ENCODE assay signal across 8 mouse cellular contexts in the genomic region with DNA sequence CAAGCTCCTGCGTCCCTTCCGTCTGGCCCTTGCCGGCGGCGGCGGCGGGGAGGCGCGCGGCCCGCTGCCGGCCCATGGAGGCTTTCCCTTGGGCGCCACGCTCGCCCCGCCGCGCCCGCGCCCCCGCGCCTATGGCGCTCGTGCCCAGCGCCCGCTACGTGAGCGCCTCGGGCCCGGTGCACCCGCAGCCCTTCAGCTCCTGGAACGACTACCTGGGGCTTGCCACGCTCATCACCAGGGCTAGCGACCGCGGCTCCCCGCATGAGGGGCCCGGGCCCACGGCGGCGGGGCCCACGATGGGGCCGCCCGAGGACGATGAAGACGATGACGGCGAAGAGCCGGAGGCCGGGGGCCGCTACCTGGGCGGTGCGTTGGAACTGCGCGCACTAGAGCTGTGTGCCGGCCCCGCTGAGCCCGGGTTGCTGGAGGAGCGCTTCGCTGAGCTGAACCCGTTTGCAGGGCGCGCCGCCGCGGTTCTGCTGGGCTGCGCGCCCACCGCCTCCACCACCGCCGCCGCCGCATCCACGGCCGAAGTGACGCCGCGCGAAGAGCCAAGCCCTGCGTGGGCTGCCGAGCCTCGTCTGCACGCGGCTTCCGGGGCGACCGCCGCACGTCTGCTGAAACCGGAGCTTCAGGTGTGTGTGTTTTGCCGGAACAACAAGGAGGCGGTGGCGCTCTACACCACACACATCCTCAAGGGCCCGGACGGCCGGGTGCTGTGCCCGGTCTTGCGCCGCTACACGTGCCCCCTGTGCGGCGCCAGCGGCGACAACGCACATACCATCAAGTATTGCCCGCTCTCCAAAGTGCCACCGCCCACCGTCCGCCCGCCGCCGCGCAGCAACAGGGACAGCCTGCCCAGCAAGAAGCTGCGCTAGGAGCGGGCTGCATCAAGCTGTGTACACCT. TPM values are rescaled to one million over a fixed set of nuclear protein-coding genes. Genes with fewer than 3 reads are reported as not detected.
DNase-seq lines count a peak whose midpoint lies in the region; ATAC-seq and TF ChIP-seq lines count a peak whose summit lies in the region.

No protein-coding gene starts in this region.

- peak; percentile 72 for ATAC-seq in erythroid progenitor cell, adult 5-6 weeks (replicated peaks; ENCODE audit: low FRiP score, poor library complexity, severe bottlenecking)
- peak; percentile 12 for ATAC-seq in lung, embryonic 15.5 days (ENCODE audit: borderline replicate concordance, extremely low read depth, low FRiP score, low TSS enrichment)

- in situ Hi-C loops in CH12.LX (cut with MboI; ENCODE audit: low pct_ligation_motif_present, low pct_unique_long_range_greater_than_20kb, low sequenced_read_pairs): no loop called here

- peaks cover 0 to 16% of the 10 kb centered on the region in 2 experiments; a peak in 2 of 4 replicates for H3K4me1 ChIP-seq in CH12.LX (ENCODE audit: control insufficient read depth in 1 of 2, insufficient read depth in 2 of 2)
- peaks cover 16% of the 10 kb centered on the region for H3K4me1 ChIP-seq in lung, embryonic 15.5 days
- peaks cover 8% of the 10 kb centered on the region for H3K4me1 ChIP-seq in olfactory bulb, adult 2 months (ENCODE audit: control insufficient read depth, insufficient read depth, low read length)

- no peaks in the 10 kb centered on the region for H3K79me2 ChIP-seq in CH12.LX (replicated peaks; ENCODE audit: control insufficient read depth, extremely low read depth, insufficient read depth, poor library complexity, severe bottlenecking)

- H3K27me3 ChIP-seq in CH12.LX (replicated peaks): peaks cover 6% of the 10 kb centered on the region
- H3K27me3 ChIP-seq in lung, embryonic 15.5 days: no peaks in the 10 kb centered on the region; the same call in 1 of the 2 replicates

- H3K9ac ChIP-seq in CH12.LX (ENCODE audit: insufficient read depth, low read depth): peak overlapping the region; percentile 14; the same call in 1 of the 2 replicates
- peak overlapping the region; percentile 58 for H3K9ac ChIP-seq in lung, embryonic 15.5 days

- peak overlapping the region; percentile 49 to 74 (median 62) for H3K4me3 ChIP-seq in CH12.LX (replicated peaks in 1 of 3; ENCODE audit: low read depth in 2 of 3, low read length in 2 of 3, poor library complexity in 1 of 3)
- peak overlapping the region; percentile 71 for H3K4me3 ChIP-seq in lung, embryonic 15.5 days
- peak overlapping the region; percentile 82 for H3K4me3 ChIP-seq in olfactory bulb, adult 2 months (ENCODE audit: insufficient read depth, low read depth, low read length)

- no peaks in the 10 kb centered on the region for H3K9me3 ChIP-seq in CH12.LX (replicated peaks; ENCODE audit: low read length)
- H3K9me3 ChIP-seq in lung, embryonic 15.5 days: no peaks in the 10 kb centered on the region

- H3K27ac ChIP-seq in CH12.LX (ENCODE audit: insufficient read depth, low read depth): no peak overlapping the region
- peak overlapping the region; percentile 26 for H3K27ac ChIP-seq in lung, embryonic 15.5 days
- peak overlapping the region; percentile 74 for H3K27ac ChIP-seq in olfactory bulb, adult 2 months (ENCODE audit: insufficient read depth, low read depth, low read length)

- TF ChIP-seq EP300 in CH12.LX (IDR thresholded peaks at IDR 0.05; ENCODE audit: low read length): no peak

- peak; percentile 25; the same call in 1 of the 2 replicates for TF ChIP-seq POLR2A in CH12.LX (IDR thresholded peaks at IDR 0.05; ENCODE audit: low read depth, low read length)
- peak; percentile 34; the same call in 1 of the 2 replicates for TF ChIP-seq POLR2A in olfactory bulb, adult 2 months (IDR thresholded peaks at IDR 0.05; ENCODE audit: insufficient read depth, low read depth, low read length)

- intact Hi-C loops in heart, postnatal 36 days (cut with DNase I): no loop called here

- H3K4me2 ChIP-seq in CH12.LX (ENCODE audit: insufficient read depth, low read depth, poor library complexity, severe bottlenecking): peak overlapping the region; percentile 75
- H3K4me2 ChIP-seq in lung, embryonic 15.5 days: peak overlapping the region; percentile 96

- dilution Hi-C loops in CH12.LX (cut with MboI; ENCODE audit: extremely low pct_ligation_motif_present, extremely low pct_unique_long_range_greater_than_20kb, low sequenced_read_pairs): no loop called here

- TF ChIP-seq RAD21 in CH12.LX (IDR thresholded peaks at IDR 0.05; ENCODE audit: low read depth, low read length): no peak

- peaks cover 6 to 21% of the 10 kb centered on the region in 2 experiments for H3K36me3 ChIP-seq in CH12.LX (replicated peaks in 1 of 2; ENCODE audit: control insufficient read depth in 1 of 2, insufficient read depth in 1 of 2, low read length in 1 of 2)
- H3K36me3 ChIP-seq in lung, embryonic 15.5 days: peaks cover 7% of the 10 kb centered on the region

- peak in 1 of 2 experiments; percentile 16; a peak in 2 of 4 replicates for TF ChIP-seq CTCF in CH12.LX (conservative IDR thresholded peaks at IDR 0.05 in 1 of 2, IDR thresholded peaks at IDR 0.05 in 1 of 2; ENCODE audit: low read depth in 2 of 2, low read length in 2 of 2)
- no peak for TF ChIP-seq CTCF in olfactory bulb, adult 2 months (IDR thresholded peaks at IDR 0.05; ENCODE audit: insufficient read depth, low read depth, low read length)

- DNase-seq in CH12.LX (ENCODE audit: extremely low read depth): no peak
- DNase-seq in brain, embryonic 18.5 days (ENCODE audit: low read depth, low spot score): peak; percentile 6
- peak; percentile 25 to 36 for DNase-seq in heart, postnatal 36 days
- DNase-seq in layer of hippocampus, adult 9-11 months: peak; percentile 45
- peak; percentile 56 to 58 for DNase-seq in thymus, postnatal 10 days (ENCODE audit: low spot score in 2 of 2)

- under 1% methylated on average over 115 of the region's 115 CpGs for WGBS in lung, embryonic 15.5 days
- under 1% methylated on average over 98 of the region's 115 CpGs for WGBS in olfactory bulb, adult 2 months

TF ChIP-seq in CH12.LX, 34 proteins besides CTCF, POLR2A, EP300 and RAD21:
- TF ChIP-seq IRF4 (IDR thresholded peaks at IDR 0.05; ENCODE audit: low read depth, low read length) (0 out of 2 replicates have a peak, but pooled peaks have one; percentile 18), UBTF (IDR thresholded peaks at IDR 0.05; ENCODE audit: low read depth, low read length) (peak; percentile 87; the same call in 1 of the 2 replicates), KAT2A (IDR thresholded peaks at IDR 0.05; ENCODE audit: insufficient replicate concordance, low read length) (no peak), MAX (IDR thresholded peaks at IDR 0.05; ENCODE audit: low read length) (peak; percentile 58; the same call in 1 of the 2 replicates), CHD2 (IDR thresholded peaks at IDR 0.05; ENCODE audit: low read length) (0 out of 2 replicates have a peak, but pooled peaks have one; percentile 31), ELF1 (IDR thresholded peaks at IDR 0.05; ENCODE audit: low read depth, low read length) (0 out of 2 replicates have a peak, but pooled peaks have one; percentile 26), POLR2AphosphoS2 (IDR thresholded peaks at IDR 0.05; ENCODE audit: low read depth, low read length) (no peak), BHLHE40 (IDR thresholded peaks at IDR 0.05; ENCODE audit: low read depth, low read length) (peak; percentile 76), MXI1 (IDR thresholded peaks at IDR 0.05; ENCODE audit: low read depth, low read length) (peak; percentile 70; the same call in 1 of the 2 replicates), SIN3A (IDR thresholded peaks at IDR 0.05; ENCODE audit: low read length) (peak; percentile 55)

RNA-seq across cellular contexts. Expression of a gene that starts 0.7 kb away (rescaled TPM):
- total RNA-seq in CH12.LX (2012; rRNA removed) (1.3 and 1.7 TPM in 2 replicates), CH12.LX (2014; rRNA removed) (3.1 and 3.2 TPM in 2 replicates)
- 0.91 and 1.2 TPM in 2 replicates for polyA plus RNA-seq in CH12.LX (2012; ENCODE audit: insufficient read length, low read depth)
- total RNA-seq in erythroid progenitor cell, adult 5-6 weeks (2015; ENCODE audit: low replicate concordance): 5.9 and 11.9 TPM in 2 replicates
- total RNA-seq in erythroid progenitor cell, adult 5-6 weeks (2017; ENCODE audit: low replicate concordance): 9.9 and 13.9 TPM in 2 replicates
- total RNA-seq in heart, postnatal 36 days (2021): under 1 TPM; 0.16 to 0.25 TPM
- 1.4 and 1.6 TPM in 2 replicates for polyA plus RNA-seq in lung, embryonic 15.5 days (2015; fragmentation: Nextera tagmentation; extraction: Ambion mirVana)
- not detected in 2 replicates for polyA plus RNA-seq in olfactory bulb, adult 2 months (2012; ENCODE audit: insufficient read depth, insufficient read length, low replicate concordance, missing spikeins)

RNA-seq across cellular contexts. Expression of a gene that starts 34.0 kb away (rescaled TPM):
- total RNA-seq in CH12.LX (2012; rRNA removed) (213 and 240 TPM in 2 replicates), CH12.LX (2014; rRNA removed) (120 and 128 TPM in 2 replicates)
- 372 and 420 TPM in 2 replicates for polyA plus RNA-seq in CH12.LX (2012; ENCODE audit: insufficient read length, low read depth)
- total RNA-seq in erythroid progenitor cell, adult 5-6 weeks (2015; ENCODE audit: low replicate concordance): 139 and 168 TPM in 2 replicates
- 174 and 187 TPM in 2 replicates for total RNA-seq in erythroid progenitor cell, adult 5-6 weeks (2017; ENCODE audit: low replicate concordance)
- 100 to 1,000 TPM; 104 to 107 TPM for total RNA-seq in heart, postnatal 36 days (2021)
- polyA plus RNA-seq in lung, embryonic 15.5 days (2015; fragmentation: Nextera tagmentation; extraction: Ambion mirVana): 132 and 137 TPM in 2 replicates
- 89.3 and 118 TPM in 2 replicates for polyA plus RNA-seq in olfactory bulb, adult 2 months (2012; ENCODE audit: insufficient read depth, insufficient read length, low replicate concordance, missing spikeins)

RNA-seq across cellular contexts. Expression of a gene that starts 54.9 kb away (rescaled TPM):
- total RNA-seq in CH12.LX (2012; rRNA removed) (16.2 TPM in 2 replicates), CH12.LX (2014; rRNA removed) (24.4 and 29.8 TPM in 2 replicates)
- polyA plus RNA-seq in CH12.LX (2012; ENCODE audit: insufficient read length, low read depth): 27.3 and 35.2 TPM in 2 replicates
- total RNA-seq in erythroid progenitor cell, adult 5-6 weeks (2015; ENCODE audit: low replicate concordance): 43.6 and 46.1 TPM in 2 replicates
- 42.8 and 56.5 TPM in 2 replicates for total RNA-seq in erythroid progenitor cell, adult 5-6 weeks (2017; ENCODE audit: low replicate concordance)
- total RNA-seq in heart, postnatal 36 days (2021): 10 to 100 TPM; 12.5 to 15.6 TPM
- polyA plus RNA-seq in lung, embryonic 15.5 days (2015; fragmentation: Nextera tagmentation; extraction: Ambion mirVana): 30.3 and 32.3 TPM in 2 replicates
- not detected in 2 replicates for polyA plus RNA-seq in olfactory bulb, adult 2 months (2012; ENCODE audit: insufficient read depth, insufficient read length, low replicate concordance, missing spikeins)
